Mouse (Mus musculus): ENCODE data around the gene Lgals4. TPM values are rescaled to one million over a fixed set of nuclear protein-coding genes. Genes with fewer than 3 reads are reported as not detected.

Gene Lgals4
- polyA plus RNA-seq, 1 experiment from 2014 or later: 1.9 TPM

- ATAC-seq (replicated peaks; ENCODE audit: insufficient number of reproducible peaks, low FRiP score, low TSS enrichment, low read depth) (peak; percentile 16; the same call in 1 of the 2 replicates), DNase-seq (ENCODE audit: low spot score) (peak; percentile 70)
- H3K4me2 ChIP-seq (ENCODE audit: low read depth, low read length): no peak overlapping the region; the same call in 1 of the 2 replicates
- no peaks in the 10 kb centered on the region for H3K36me3 ChIP-seq (replicated peaks; ENCODE audit: control insufficient read depth, insufficient read depth, low read depth, low read length)
- H3K9ac ChIP-seq (replicated peaks; ENCODE audit: low read length): 0 out of 2 replicates have a peak overlapping the region, but pooled peaks have one; percentile 9
- H3K27ac ChIP-seq (replicated peaks; ENCODE audit: low read depth, low read length): peak overlapping the region; percentile 78
- H3K27me3 ChIP-seq (ENCODE audit: control insufficient read depth, insufficient read depth, low read length): no peaks in the 10 kb centered on the region
- peaks cover 2% of the 10 kb centered on the region for H3K4me1 ChIP-seq (ENCODE audit: control insufficient read depth, insufficient read depth, low read length)
- H3K4me3 ChIP-seq (ENCODE audit: low read depth, low read length): no peak overlapping the region
- no peaks in the 10 kb centered on the region for H3K9me3 ChIP-seq (replicated peaks; ENCODE audit: control insufficient read depth, low read length)
- WGBS: 28% methylated on average over 10 of the region's 10 CpGs
Observed at GRCm38 (mm10) chr7:28801901-28802670, 31.6 kb upstream of the Lgals4 start.

DNA sequence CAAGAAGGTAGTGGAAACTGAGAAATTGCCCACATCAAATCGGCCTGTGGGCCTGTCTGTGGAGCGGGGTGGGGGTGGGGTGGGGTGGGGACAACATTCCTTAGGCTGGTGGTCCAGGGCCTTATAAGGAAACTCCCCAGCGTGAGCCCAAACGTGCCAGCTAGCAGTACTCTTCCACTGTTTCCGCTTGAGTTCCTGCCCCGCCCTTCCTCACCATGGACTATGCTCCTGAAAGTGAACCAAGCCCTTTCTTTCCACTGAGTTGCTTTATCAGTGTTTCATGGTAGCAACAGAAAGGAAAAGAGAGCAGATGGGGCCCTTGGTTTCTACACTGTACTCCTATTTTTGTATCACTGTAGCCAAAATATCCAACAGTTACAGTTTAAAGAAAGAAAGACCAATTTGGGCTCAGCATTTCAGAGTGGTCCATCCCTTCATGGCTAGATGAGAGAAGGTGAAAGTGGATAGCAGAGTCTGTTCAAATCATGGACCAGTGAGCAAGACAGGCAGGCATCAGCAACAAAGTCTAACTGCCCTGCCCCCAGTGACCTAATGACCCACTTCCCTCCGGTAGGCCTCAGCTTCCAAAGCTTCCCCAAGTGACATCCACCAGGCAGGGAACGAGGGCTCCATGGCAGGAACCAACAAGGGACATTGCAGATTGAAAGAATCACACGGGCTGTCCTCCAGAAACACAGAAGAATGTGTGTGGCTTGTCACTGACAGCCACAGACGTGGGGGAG lies 30.6 kb upstream of the Lgals4 start:
- Histone ChIP-seq H3K27me3 (ENCODE audit: control insufficient read depth, insufficient read depth, low read length) (no peaks in the 10 kb centered on the region), H3K36me3 (replicated peaks; ENCODE audit: control insufficient read depth, insufficient read depth, low read depth, low read length) (no peaks in the 10 kb centered on the region), H3K9me3 (replicated peaks; ENCODE audit: control insufficient read depth, low read length) (no peaks in the 10 kb centered on the region), H3K9ac (replicated peaks; ENCODE audit: low read length) (no peak overlapping the region; the same call in 1 of the 2 replicates), H3K4me2 (ENCODE audit: low read depth, low read length) (peak overlapping the region; percentile 2; the same call in 1 of the 2 replicates), H3K4me3 (ENCODE audit: low read depth, low read length) (no peak overlapping the region), H3K27ac (replicated peaks; ENCODE audit: low read depth, low read length) (peak overlapping the region; percentile 78), H3K4me1 (ENCODE audit: control insufficient read depth, insufficient read depth, low read length) (peaks cover 2% of the 10 kb centered on the region)
- ATAC-seq (replicated peaks; ENCODE audit: insufficient number of reproducible peaks, low FRiP score, low TSS enrichment, low read depth): peak; percentile 42
- 5% methylated on average over 10 of the region's 10 CpGs for WGBS
- peak; percentile 66 for DNase-seq (ENCODE audit: low spot score)

DNA sequence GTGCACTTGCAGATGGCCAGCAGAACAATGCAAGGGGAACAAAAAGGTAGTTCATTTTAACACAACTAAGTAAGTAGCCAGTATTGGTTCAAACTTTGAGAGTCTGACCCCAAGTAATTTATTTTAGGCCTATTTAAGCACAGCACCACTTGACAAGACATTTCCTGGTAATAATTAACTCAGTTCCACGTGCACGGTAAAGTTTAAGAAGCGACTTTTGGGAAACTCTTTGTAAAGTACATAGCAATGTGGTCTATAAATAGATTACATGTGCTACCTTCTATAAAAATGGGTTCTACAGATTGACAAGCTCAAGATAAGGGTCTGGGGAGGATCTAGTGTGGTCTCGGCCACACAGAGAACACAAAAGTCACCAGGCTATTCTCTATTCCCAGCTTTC lies 29.9 kb upstream of the Lgals4 start:
- peak overlapping the region; percentile 78; the same call in 1 of the 2 replicates for H3K27ac ChIP-seq (replicated peaks; ENCODE audit: low read depth, low read length)
- peaks cover 5% of the 10 kb centered on the region for H3K4me1 ChIP-seq (ENCODE audit: control insufficient read depth, insufficient read depth, low read length)
- no peak for DNase-seq (ENCODE audit: low spot score)
- no peaks in the 10 kb centered on the region for H3K27me3 ChIP-seq (ENCODE audit: control insufficient read depth, insufficient read depth, low read length)
- H3K4me3 ChIP-seq (ENCODE audit: low read depth, low read length): no peak overlapping the region
- H3K9ac ChIP-seq (replicated peaks; ENCODE audit: low read length): no peak overlapping the region; the same call in 1 of the 2 replicates
- WGBS: 62% methylated on average over 4 of the region's 4 CpGs
- no peaks in the 10 kb centered on the region for H3K36me3 ChIP-seq (replicated peaks; ENCODE audit: control insufficient read depth, insufficient read depth, low read depth, low read length)
- no peaks in the 10 kb centered on the region for H3K9me3 ChIP-seq (replicated peaks; ENCODE audit: control insufficient read depth, low read length)
- ATAC-seq (replicated peaks; ENCODE audit: insufficient number of reproducible peaks, low FRiP score, low TSS enrichment, low read depth): no peak
- H3K4me2 ChIP-seq (ENCODE audit: low read depth, low read length): no peak overlapping the region

GRCm38 (mm10) chr7:28806869-28807268 lies 26.8 kb upstream of the Lgals4 start:
- Histone ChIP-seq H3K4me1 (ENCODE audit: control insufficient read depth, insufficient read depth, low read length) (peaks cover 5% of the 10 kb centered on the region), H3K27ac (replicated peaks; ENCODE audit: low read depth, low read length) (no peak overlapping the region), H3K36me3 (replicated peaks; ENCODE audit: control insufficient read depth, insufficient read depth, low read depth, low read length) (no peaks in the 10 kb centered on the region), H3K4me2 (ENCODE audit: low read depth, low read length) (no peak overlapping the region), H3K9ac (replicated peaks; ENCODE audit: low read length) (no peak overlapping the region), H3K27me3 (ENCODE audit: control insufficient read depth, insufficient read depth, low read length) (no peaks in the 10 kb centered on the region), H3K9me3 (replicated peaks; ENCODE audit: control insufficient read depth, low read length) (no peaks in the 10 kb centered on the region), H3K4me3 (ENCODE audit: low read depth, low read length) (no peak overlapping the region)
- 84% methylated on average over 4 of the region's 4 CpGs for WGBS
- DNase-seq (ENCODE audit: low spot score) (no peak), ATAC-seq (replicated peaks; ENCODE audit: insufficient number of reproducible peaks, low FRiP score, low TSS enrichment, low read depth) (no peak)

DNA sequence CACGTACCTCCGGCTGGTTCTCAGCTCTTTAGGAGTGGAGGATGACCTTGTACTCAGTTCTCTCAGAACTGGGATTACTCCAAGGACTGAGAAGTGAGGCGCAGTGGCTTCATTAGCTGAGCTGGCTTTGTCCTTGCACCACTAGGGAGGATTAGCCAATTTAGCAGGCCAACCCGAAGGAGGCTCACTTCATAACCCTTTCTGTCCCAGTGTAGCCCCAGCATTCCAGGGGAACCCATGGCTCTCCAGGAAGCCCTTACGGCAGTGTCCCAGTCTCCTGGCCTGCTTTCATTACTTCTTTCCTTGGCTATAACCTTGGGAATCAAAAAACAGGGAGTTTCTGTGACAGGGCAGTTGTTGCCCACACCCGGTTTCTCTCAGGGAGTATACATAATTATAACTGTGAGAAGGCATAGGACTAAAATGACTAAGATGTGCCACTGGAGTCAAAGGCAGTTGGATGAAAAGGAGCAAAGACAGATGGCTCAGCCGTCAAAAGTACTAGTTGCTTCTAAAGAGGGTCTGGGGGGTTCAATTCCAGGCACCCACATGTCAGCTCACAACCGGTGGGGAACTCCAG lies 25.9 kb upstream of the Lgals4 start:
- Histone ChIP-seq H3K9me3 (replicated peaks; ENCODE audit: control insufficient read depth, low read length) (no peaks in the 10 kb centered on the region), H3K36me3 (replicated peaks; ENCODE audit: control insufficient read depth, insufficient read depth, low read depth, low read length) (no peaks in the 10 kb centered on the region), H3K9ac (replicated peaks; ENCODE audit: low read length) (peak overlapping the region; percentile 92), H3K27ac (replicated peaks; ENCODE audit: low read depth, low read length) (peak overlapping the region; percentile 98; the same call in 1 of the 2 replicates), H3K4me1 (ENCODE audit: control insufficient read depth, insufficient read depth, low read length) (peaks cover 9% of the 10 kb centered on the region), H3K4me3 (ENCODE audit: low read depth, low read length) (no peak overlapping the region; the same call in 1 of the 2 replicates), H3K27me3 (ENCODE audit: control insufficient read depth, insufficient read depth, low read length) (no peaks in the 10 kb centered on the region), H3K4me2 (ENCODE audit: low read depth, low read length) (peak overlapping the region; percentile 89)
- 44% methylated on average over 6 of the region's 8 CpGs for WGBS
- ATAC-seq (replicated peaks; ENCODE audit: insufficient number of reproducible peaks, low FRiP score, low TSS enrichment, low read depth): no peak
- no peak for DNase-seq (ENCODE audit: low spot score)

- peak within 1 kb of the TSS; percentile 98 for H3K27ac ChIP-seq (replicated peaks; ENCODE audit: low read depth, low read length)
- H3K36me3 ChIP-seq (replicated peaks; ENCODE audit: control insufficient read depth, insufficient read depth, low read depth, low read length): peaks cover 2% of the 10 kb centered on the region
- H3K9ac ChIP-seq (replicated peaks; ENCODE audit: low read length): peak within 1 kb of the TSS; percentile 92
- DNase-seq (ENCODE audit: low spot score) (peak; percentile 76), ATAC-seq (replicated peaks; ENCODE audit: insufficient number of reproducible peaks, low FRiP score, low TSS enrichment, low read depth) (peak; percentile 19)
- H3K4me1 ChIP-seq (ENCODE audit: control insufficient read depth, insufficient read depth, low read length): peaks cover 7% of the 10 kb centered on the region
- H3K9me3 ChIP-seq (replicated peaks; ENCODE audit: control insufficient read depth, low read length): no peaks in the 10 kb centered on the region
- no peaks in the 10 kb centered on the region for H3K27me3 ChIP-seq (ENCODE audit: control insufficient read depth, insufficient read depth, low read length)
- peak within 1 kb of the TSS; percentile 89 for H3K4me2 ChIP-seq (ENCODE audit: low read depth, low read length)
- peak within 1 kb of the TSS; percentile 72 for H3K4me3 ChIP-seq (ENCODE audit: low read depth, low read length)
- WGBS: 4% methylated on average over 26 of the region's 35 CpGs
Observed at GRCm38 (mm10) chr7:28808221-28808941, 25.3 kb upstream of the Lgals4 start, which contains the start of gene Hnrnpl. Hnrnpl (plus strand) TSS chr7:28808541.

- under 1% methylated on average over 30 of the region's 32 CpGs for WGBS
- Histone ChIP-seq H3K4me1 (ENCODE audit: control insufficient read depth, insufficient read depth, low read length) (peaks cover 7% of the 10 kb centered on the region; the same call in 1 of the 2 replicates), H3K4me2 (ENCODE audit: low read depth, low read length) (peak overlapping the region; percentile 89), H3K9me3 (replicated peaks; ENCODE audit: control insufficient read depth, low read length) (no peaks in the 10 kb centered on the region), H3K36me3 (replicated peaks; ENCODE audit: control insufficient read depth, insufficient read depth, low read depth, low read length) (peaks cover 7% of the 10 kb centered on the region), H3K9ac (replicated peaks; ENCODE audit: low read length) (peak overlapping the region; percentile 92), H3K4me3 (ENCODE audit: low read depth, low read length) (peak overlapping the region; percentile 72), H3K27me3 (ENCODE audit: control insufficient read depth, insufficient read depth, low read length) (no peaks in the 10 kb centered on the region), H3K27ac (replicated peaks; ENCODE audit: low read depth, low read length) (peak overlapping the region; percentile 98)
- ATAC-seq (replicated peaks; ENCODE audit: insufficient number of reproducible peaks, low FRiP score, low TSS enrichment, low read depth) (peak; percentile 69), DNase-seq (ENCODE audit: low spot score) (peak; percentile 96)
Observed at GRCm38 (mm10) chr7:28808957-28809393, 24.7 kb upstream of the Lgals4 start.
